Mouse (Mus musculus): Measurements from ENCODE around the gene Cbll1.

Cbll1 gene

DNA sequence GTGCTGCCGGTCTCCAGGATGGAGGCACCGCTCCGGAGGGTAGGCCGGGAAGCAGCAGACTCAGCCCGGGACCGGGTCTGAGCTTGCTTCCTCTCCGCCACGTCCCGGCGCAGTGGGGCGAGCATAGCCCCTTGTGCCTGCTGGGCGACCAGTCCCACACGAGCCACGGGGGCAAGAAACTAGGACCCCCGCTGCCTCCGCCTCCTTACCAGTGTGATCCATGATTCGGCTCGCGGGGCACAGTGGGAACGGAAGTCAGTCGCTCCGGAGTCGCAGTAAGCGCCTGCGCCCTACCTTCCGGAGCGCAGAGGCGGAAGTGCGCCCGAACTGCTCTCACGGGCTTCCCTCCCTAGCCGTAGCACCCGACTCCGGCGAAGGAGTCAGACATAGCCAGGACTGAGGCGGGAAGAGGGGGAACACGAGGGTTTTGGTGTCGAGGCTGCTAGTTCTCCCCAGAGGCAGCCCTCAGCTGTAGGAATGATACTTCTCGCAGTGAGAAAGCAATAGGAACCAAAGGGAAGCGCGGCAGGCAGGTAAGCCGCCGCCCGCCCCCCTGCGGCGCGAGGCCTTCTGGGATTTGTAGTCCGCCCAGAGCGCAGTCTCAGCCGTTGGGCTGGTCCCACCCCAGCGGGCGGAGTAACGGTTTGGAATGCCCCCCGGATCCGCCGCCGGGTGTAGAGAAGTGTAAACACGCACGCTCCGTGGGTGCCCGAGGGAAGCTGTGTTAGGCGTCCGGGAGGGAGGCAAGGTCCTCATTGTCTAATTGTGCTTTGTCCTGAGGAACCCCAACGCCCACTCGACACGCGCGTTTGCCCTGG lies at the start of gene Cbll1:
Gene Cbll1, minus strand, starts transcription at position 303 of the 818 bp plus-strand sequence.
- peak; percentile 97 for DNase-seq

DNA sequence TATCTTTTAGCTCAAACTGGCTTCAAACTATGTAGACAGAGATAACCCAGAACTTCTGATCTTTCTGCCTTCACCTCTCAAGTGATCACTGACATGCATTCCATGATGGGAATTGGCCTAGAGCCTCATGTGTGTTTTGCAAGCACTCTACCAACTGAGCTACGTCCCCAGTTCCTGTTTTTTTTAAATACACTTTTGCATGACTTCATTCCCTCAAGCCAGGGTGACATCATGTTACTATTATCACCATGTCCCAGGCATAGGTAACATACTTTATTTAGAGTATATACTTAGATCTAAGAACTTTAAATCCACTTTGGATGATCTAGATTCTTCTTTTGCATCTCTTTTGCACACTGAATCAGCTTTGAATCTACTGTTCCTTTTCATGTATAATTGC lies 46.6 kb upstream of the Cbll1 start:
- no peak for DNase-seq

DNA sequence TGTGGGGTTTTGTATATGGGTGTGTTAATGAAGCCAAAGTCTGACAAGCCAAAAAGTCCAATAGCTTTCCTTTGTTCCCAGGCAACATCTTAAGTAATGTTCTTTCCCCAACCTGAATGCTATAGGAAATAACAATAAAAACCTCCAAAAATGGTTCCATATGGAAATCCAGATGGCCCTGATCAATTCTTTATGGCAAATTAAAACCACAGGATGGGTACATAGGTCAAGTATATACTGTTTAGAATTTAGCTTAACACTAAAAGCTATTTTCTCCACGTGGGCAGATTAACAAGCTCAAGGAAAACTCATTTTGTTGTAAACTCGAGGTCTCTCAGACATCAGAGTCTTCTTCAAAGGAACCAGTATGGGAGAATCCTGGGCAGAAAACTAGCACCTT lies 45.8 kb upstream of the Cbll1 start:
- DNase-seq = no peak

DNA sequence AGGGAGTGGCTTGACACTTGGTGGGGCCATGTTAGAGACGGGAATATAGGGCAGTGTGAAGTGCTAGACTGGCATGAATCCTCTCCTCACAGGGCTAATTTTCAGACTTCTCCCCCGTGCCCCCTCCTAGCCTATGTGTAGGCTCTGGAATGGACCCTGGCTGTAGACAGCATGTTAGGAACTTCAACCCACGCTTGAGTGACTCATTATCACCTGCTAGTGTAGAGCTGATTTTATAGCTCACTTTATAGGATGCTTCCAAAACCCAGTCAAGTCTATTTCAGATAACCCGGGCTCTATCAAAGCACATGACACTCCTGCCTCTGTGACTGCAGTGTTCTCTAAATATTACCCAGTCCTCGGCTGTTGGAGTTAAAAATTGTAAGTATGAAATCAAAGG lies 42.1 kb upstream of the Cbll1 start:
- DNase-seq = no peak

DNA sequence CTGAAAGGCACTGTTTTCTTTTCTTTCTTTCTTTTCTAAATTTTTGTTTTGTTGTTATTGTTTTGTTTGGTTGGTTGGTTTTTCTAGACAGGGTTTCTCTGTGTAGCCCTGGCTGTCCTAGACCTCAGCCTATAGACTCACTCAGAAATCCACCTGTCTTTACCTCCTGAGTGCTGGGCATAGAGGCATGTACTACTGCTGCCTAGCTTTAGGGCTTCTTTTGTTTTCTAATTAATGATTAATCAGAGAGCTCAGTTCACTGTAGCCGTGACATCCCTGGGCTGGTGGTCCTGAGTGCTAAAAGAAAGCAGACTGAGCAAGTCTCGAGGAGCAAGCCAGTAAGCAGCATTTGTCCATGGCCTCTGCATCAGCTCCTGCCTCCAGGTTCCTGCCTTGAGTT lies 40.4 kb upstream of the Cbll1 start:
- no peak for DNase-seq

DNA sequence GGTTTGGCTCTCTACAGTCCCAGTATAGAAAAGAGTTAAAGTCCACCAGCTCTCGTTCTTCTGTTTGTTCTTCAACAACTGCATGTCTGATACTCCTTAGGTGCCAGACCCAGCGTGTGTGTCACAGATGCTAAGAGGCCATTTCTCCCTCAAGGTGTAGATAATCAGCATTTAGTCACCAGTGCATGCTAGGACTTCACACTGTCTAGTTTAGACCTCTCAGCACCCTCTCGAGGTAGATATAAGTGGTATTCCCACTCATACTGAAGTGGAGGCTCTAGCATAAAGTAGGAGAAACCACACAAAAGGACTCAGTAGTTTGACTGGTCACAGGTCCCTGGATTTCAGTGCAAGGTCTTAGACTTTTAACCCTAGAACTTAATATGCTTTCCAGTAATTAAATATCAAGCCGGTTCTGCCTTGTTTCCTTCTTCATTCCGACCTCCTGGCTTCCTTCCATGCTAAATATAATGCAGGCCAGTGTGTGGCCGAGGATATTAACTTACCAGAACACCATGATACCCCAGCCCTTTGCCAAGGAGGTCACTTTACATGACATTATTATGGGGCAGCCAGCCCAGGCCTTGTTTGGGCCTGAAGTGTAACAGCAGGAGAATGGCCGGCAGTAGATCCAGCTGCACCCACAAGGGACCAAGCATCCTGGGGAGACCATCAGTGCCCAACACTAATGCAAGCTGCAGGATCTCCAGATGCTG lies 38.3 kb upstream of the Cbll1 start:
- no peak for DNase-seq

DNA sequence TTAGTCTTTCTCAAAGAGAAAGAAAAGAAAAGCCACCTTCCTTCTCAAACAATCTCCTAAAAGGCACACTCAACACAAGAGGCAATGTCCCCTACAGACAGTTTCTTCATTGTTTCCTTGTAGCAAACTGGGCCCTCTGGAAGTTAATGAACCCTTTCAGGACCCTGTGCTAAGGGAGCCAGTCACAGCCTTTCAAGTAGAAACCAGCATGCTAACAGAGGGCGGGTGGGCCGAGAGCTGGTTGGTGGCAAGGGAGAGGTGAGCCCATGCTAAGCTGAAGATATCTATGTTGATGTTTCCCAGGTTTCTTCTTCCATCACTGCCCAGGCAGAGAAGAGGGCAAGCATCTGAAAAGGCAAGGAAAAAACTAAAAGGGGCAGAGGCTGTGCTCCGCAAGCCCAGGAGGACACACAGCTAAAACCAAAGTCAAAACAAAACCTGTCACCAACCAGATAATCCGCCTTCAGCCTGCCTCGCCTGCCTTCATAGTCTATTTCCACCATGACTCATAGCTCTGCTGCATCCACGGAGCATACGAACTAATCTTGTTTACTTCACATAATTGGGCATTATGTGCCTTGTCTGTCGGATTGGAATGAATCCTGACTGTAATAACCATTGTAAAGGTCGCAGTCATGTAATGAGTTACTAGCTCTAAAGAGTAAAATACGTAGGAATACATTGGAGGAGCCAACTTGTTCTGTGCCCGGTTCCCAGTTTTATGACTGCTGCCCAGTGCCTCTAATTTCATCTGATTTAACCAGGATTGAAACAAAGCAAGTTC lies 34.8 kb upstream of the Cbll1 start:
- DNase-seq = no peak

DNA sequence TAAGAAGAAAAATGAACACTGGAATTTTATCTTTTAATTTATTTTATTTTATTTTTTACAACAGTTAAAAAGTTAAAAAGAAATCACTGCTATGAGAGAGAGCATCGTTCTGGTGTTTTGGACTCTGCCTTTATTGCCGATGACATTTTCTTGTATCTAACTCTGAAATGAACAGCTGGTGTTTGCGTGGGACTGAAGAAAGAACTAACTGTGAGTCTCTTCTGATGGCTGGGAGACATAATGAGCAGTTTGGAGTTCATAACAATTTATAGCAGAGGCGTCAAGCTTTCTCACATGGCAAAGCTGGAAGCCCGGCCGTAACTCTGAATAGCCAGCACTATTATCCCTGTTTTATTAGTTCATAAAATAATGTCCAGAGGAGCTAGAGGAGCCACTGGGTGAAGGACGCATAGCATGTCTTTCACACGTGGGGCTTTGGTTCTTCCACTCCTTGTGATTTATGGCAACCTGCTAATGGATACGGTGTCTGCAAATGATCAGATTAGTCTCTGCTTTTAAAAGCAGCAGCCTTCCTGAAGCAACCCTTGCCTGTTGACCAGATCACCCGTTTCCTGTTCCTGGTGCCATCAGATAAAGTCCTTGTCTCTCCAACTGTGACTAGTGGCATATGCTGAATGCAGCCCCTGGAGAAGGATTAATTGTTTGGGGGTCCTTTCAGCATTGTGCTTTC lies 33.9 kb upstream of the Cbll1 start:
- no peak for DNase-seq

DNA sequence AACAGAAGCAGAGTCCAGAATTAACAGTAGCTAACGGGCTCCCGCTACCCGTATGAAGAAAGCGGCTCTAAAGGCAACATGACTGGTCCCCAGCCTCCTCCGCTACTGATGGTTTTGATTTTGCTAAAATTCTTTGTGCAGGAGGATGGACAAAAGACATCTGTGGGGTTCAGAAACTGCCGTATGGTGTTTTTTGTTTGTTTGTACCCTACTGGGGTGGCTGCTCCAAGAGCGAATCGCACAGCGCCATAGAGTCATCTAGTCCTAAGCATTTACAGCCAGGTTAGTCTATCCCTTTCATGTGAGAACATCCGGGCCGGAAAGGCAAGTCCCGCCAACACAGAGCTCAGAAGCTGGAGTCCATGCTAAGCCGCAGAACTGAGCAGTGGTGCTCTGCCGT lies 32.6 kb upstream of the Cbll1 start:
- no peak for DNase-seq

DNA sequence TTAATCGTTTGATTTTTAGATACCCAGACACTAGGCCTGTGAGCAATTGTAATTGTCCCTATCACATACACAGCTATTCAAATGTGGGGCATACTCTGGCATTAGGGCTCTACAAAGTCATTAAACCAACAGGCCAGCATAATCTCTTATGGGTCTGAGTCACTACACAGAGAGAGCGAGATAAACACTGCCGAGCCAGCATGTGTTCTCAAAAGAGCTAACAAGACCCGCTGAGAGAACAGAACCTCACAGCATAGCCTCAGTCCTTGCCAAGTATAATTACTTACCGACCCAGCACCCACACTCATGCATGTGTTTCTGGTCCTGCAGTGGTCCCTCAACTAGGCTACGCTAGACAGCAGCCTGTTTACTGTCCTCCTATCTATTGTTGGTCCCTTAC lies 28.0 kb upstream of the Cbll1 start:
- DNase-seq = no peak

DNA sequence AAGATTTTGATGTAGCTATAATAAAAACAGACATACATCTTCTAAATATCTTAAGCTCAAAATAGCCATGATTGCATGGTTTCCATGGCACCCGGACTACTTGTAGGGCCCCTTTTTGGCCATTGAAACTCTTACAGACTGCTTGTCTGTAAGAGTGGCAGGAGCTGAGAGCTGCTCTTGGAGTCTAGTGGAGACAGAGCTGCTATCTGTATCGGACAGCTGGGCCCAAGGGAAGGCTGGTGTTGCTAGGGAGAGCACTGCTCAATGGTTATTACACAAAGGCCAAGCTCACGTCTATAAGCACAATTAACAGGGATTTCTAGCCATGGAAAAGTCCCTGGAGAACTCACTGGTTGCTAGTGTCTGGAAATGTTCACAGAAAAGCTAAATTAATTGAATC lies 22.0 kb upstream of the Cbll1 start:
- no peak for DNase-seq

DNA sequence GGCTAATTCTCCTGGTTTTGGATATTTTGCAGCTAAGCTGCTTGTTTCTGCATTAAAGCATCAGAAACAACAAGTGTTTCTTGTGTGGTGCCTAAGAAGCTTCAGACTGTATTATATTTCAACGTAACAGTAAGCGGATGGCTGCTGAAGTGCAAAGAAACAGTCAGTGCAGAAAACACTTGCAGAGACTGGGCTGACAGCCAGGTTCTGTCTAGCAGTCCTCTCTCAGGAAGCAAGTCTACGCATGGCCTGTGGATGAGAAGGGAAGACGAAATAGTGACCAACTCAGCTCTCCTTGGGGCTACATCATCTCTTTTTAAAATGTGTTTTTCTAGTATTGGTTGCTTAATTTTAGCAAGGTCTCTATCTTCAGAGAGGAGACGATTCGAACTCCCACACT lies 20.7 kb upstream of the Cbll1 start:
- no peak for DNase-seq

DNA sequence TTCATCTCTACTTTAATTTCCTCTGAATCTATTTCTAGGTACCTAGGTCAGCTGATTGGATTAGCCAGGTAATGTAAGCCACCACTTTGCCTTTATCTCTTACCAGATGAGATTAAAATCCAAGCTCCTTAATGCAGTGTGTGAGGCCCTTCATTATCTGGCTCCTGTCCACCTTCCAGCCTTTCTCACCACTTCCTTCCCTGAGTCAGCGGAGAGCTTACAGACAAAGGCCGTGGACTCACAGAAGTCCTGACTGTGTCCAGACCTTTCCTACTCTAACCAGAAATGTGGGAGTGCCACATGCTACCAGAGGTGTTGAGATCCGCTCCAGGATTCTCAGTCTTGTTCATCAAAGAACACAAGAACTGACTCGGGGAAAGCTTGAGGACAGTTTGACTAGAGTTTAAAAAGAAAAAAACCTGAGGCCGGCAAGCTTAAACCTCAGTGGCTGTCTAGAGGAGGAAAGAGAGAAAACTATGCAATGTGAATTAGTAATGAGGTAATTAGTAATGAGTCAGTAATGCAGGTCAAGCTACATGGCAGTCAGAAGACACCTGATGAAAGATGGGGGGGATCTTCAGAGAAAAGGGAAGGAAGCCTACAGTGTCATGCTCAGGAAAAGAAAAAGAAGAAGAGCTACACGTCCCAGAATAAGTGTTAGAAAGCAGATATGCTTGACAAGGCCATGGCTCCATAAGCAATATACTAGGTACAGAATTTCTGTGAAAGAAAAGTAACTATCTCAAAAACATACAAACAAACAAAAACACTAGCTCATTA lies 14.5 kb upstream of the Cbll1 start:
- DNase-seq = no peak

DNA sequence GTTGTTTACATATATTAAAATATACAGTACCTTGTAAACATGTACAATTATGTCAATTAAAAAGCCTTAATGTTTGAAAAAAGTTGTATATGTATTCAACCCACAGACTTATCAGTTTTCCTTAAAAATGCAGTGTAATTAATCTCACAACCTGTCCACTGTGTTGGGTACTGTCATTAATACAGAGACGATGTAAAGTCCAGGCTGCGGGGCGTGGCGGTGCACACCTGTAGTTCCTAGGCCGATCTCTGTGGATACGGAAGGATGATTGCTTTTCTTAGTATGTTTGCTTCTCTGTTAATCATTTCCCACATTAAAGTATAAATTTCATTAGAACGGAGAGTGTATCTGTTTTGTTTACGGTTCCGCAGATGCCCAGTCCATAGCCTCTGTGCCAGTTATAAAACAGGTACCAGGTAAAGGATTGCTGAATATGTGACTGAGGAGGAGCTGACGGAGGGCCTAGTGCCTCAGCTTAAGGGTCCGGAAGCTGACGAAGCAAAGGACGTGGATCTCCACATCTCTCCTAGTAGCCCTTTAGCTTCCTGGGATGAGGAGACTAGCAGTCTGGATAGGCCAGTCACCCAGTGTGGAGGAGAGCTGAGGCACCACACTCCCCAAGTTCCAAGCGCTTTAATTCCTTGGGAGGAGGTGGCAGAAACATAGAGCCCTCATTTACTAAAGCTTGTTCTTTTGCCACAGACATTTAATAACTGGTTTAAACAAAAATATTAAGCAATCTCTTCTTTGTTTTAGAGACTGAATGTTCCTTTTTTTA lies 13.4 kb upstream of the Cbll1 start:
- no peak for DNase-seq

DNA sequence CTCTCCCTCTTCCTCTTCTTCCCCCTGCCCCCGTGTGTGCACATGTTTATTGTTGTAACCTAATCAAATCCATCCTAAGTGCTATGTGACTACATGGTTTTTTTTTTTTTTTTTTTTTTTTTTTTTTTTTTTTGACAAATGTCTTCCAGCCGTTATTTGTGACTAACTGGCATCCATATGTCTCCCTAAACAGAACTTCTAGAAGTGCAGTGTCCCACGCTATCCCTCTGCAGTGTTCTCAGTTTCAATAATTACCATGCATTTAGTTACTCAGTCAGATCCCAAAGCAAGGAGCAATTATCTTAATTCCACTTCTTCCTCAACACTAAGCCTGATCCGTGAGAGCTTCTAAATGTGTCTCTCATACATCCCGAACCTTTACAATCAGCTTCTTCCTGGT lies 11.8 kb upstream of the Cbll1 start:
- no peak for DNase-seq

DNA sequence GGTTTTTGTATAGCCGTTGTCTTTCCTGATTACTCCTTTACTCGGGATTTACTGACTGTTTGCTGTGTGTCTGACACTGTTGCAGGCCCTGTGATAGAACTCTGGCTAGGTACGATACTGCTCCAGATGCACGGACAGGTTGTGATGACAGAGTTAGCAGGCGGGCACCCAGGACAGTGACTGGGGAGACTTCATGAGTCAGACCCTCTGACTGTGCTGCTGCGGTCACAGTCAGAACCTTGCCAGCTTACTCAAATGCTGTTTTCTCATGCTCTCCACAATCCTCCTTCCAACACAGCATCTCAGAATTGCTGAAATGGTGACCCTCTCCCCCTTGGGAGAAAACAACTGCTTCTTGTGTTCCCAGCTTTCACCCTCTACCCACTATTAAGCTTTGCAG lies 9.1 kb upstream of the Cbll1 start:
- no peak for DNase-seq

DNA sequence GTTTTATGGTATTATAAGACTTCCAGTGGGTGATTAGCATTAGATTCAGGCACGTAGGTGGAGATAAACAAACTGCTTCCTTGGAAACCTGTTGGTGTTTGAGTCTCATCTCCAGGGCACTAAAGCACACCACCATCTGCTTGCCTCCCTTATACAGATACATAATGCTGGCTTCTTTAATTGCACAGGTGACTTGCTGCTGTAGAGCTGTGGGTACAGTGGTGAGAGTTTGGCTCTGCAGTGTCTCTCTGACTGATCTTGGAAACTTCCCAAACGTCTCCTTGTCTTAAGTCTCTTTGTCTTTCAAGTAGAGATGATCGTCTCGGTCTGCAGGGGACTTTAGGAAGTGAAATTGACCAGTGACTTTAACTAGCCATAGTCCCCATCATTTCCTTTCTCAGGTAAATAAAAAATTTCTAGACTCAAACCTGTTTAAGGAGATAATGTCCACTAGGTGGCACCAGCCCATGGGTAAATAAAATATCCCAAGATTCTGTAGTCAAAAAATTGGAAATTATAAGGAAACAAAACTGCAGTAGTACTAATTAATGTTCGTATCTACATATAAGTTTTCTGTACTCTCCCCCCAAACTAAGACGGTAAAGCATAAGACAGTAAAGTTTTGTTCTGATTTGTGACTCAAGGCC lies 8.4 kb upstream of the Cbll1 start:
- DNase-seq = peak; percentile 20 to 32

DNA sequence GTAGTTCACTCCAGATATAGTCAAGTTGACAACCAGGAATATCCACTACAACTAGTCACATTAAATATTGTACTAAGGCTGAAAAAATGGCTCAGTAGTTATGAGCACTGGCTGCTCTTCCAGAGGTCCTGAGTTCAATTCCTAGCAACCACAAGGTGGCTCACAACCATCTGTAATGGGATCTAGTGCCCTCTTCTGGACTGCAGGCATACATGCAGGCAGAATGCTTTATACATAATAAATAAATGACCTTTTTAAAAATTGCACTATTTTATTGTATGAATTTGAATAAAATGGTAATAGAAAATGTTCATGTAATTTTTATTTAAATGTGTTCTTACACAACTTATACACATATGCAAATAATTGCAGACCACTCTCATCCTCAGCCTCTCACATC lies 3.8 kb upstream of the Cbll1 start:
- DNase-seq = peak in 1 of 2 experiments; percentile 14

DNA sequence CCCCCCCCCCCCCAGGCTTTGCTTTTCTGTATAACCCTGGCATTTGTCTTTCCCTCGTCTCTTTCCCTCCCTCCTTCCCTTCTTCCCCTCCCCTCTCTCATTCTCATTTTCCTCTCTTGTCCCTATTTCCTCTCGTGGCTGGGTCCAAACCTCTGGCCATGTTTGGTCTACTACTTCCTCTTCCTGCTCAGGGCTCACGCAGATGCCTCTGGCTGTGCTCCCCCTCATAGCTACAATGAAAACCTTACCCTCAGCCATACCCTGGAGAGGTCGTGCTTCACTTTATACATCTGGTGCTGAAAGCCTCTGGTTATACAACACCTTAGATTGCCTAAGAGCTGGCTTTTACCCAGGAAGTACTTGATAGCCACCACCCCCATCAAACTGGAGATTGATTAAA lies 1.9 kb upstream of the Cbll1 start:
- DNase-seq = peak in 1 of 2 experiments; percentile 11

DNA sequence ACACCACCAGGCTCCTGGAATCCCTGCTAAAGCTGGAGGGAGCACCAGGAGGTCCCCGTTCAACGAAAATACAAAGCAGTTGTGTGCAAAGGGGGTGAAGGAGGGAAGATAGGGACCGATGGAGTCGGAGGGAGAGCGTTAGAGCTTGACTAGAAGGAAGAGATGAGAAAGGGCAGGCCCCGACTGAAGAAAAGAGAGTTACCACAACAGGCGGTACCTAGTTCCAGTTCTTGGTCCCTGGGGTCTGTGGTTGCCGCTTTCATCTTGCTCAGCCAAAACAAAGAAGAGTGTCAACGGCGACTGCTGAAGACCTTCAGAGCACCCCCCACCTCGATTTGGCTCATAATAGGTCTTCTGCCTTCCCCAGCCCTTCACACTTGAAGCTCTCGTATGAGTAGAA lies 780 bp upstream of the Cbll1 start:
- DNase-seq = peak in 1 of 2 experiments; percentile 77

DNA sequence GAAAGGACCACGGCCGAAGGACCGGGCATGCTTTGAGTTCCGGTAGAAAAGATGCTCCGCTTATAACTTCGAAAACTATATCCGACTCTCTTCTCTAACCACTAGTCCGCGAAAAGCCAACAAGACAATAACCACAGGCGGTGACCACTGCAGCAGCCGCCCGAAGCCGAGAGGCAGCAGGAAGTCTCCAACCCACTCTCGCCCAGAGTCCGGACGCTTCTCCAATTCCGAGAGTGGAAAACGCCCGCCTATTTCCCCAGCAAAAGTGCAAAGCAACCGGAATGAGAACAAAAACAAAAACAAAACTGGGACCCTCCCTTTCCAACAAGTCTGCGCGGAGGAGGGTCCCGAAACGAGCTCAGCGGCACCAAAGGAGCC lies 491 bp downstream of the Cbll1 start:
- no peak for DNase-seq

All from B cell, adult 2 months (primary cell).